Mouse (Mus musculus) liver, embryonic 14.5 days (tissue): ENCODE results near the gene Polr3e.

Experiments used
- CTCF ChIP-seq: IDR thresholded peaks from 2 replicates; pipeline ENCODE4 v1.5.1; 2016; ENCODE audit warnings: antibody characterized with exemption, low read depth, control low read depth
- EP300 ChIP-seq: IDR thresholded peaks from 2 replicates; pipeline ENCODE4 v1.6.1; 2016; ENCODE audit warnings: antibody characterized with exemption, low read depth

DNA sequence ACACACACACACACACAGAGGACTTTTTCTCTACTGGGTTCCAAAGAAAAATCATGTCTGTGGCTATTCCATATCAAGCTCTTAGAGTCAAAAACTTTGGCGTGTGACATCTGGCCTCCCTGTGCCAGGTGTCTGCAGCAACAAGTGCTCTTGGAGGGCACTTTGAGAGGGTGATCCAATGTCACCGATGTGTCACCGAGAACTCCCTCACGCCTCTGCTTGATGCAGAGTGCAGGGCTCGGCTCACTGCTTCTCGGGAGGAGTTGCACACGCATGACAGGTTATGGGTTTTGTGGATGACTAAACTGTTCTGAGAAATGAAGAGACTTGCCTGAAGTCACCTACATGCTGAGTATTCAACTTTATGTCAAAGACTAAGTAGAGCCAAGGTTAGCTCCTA, 20.5 kb upstream of the Polr3e start:
- no peak for TF ChIP-seq CTCF
- TF ChIP-seq EP300 = no peak
